Mouse (Mus musculus) A20 (cell line): ENCODE measurements around the gene Olfr1293-ps.

Experiments
- DNase-seq: peaks from one replicate; pipeline ENCODE4 v3.0.0-alpha.2; 2011; ENCODE audit warnings: low read depth, low spot score

Gene Olfr1293-ps

DNA sequence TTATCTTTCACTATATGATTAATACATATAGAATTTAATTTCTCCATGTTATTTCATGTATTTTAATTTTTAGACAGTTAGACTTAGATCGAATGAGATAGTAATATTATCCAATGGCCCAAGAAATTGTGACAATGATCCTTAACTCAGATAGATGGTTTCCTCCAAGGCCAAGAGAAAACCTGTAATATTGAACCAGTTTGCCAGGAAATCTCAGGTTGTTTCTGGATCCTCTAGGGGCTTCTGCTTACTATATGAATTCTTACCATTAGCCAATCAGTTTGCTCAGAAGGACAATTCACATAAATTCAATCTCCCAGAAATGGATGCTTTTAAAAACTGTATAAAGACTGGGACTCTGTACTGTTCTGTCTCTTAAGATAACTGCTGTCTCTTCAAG is at the start of gene Olfr1293-ps:
Olfr1293-ps (plus strand) TSS at position 301 of the 400 bp plus-strand sequence.
- no peak for DNase-seq

DNA sequence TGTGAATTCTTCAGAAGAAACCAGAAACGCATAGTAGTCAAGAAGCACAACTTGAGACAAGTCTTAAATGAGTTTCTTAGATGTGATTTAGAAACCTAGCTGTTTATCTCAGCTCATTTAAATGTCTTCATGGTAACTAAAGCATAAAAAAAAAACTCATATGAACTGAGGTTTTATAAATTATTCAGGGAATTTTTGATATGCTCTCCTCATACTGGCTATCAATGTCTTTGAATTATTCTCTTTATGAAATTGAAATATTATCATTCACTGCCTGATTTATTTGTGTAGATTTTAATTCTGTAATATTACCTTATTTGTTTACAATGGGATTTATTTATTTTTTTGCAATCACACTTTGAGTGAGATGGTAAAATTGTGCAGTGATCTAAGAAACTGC is 44.5 kb upstream of the Olfr1293-ps start, which contains the start of gene Olfr1289:
Olfr1289 (plus strand) TSS at position 301 of the 400 bp plus-strand sequence.
- DNase-seq, result no peak

DNA sequence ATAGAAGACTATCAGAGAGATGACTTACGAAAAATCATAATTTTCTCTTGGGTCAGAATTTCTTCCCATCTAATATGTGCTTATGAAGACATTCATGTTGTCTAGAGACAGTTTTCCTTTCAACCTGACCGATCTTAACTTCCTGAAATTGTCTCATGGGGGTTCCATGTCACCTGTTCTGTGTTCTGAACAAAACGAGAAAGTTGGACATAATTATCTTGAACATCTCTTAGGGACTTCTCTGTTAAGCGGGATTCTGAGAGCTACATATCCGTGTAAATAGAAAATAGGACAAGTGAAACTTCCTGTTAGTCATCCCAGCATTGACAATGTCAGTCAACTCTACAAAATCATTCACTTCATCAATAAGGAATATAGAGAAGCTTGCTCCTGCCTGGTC is 31.3 kb upstream of the Olfr1293-ps start, which contains the start of gene Olfr1290:
Olfr1290 (minus strand) TSS at position 101 of the 400 bp plus-strand sequence.
- no peak for DNase-seq

DNA sequence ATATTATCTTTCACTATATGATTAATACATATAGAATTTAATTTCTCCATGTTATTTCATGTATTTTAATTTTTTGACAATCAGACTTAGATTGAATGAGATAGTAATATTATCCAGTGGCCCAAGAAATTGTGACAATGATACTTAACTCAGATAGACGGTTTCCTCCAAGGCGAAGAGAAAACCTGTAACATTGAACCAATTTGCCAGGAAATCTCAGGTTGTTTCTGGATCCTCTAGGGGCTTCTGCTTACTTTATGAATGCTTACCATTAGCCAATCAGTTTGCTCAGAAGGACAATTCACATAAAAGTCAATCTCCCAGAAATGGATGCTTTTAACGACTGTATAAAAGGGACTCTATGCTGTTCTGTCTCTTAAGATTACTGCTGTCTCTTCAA is 28.1 kb upstream of the Olfr1293-ps start, which contains the start of gene Olfr1291-ps1:
Olfr1291-ps1 (plus strand) TSS at position 301 of the 400 bp plus-strand sequence.
- no peak for DNase-seq

DNA sequence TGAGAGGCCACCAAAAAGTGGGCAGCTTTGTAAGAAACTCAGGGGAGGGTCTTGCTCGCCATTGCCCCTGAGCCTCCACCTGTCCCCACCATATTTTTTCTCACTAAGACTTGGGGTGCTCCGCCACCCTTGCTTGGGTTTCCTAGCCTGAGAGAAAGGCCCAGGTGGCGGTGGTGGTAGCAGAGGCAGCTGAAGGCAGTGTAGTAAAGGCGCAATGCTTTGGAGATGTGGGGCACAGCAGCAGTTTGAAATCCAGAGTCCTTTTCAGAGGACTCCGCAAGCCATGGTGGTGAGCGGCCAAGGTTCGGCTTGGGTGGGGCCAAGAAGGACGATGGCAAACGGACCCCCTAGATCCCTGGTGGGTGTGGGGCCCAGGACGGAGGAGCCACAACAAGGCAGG is 7.6 kb upstream of the Olfr1293-ps start:
- DNase-seq, result no peak

DNA sequence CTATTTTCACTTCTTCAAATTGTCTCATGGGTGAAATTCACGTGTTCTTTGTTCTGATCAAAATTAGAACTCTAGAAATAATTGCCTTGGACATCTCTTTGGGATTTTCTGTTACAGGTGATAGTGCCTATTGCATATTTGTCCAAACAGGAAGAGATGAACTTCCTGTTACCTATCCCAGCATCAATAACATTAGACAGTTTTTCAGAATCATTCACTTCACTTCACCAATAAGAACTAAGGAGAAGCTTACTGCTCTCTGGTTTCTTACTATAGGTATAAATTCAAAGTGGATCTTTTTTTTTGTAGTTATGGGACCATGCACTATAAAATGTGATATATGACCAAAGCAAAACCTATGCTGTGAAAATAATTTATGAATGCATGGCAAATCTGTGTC is 15.2 kb downstream of the Olfr1293-ps start, which contains the start of gene Olfr1294:
Olfr1294 (minus strand) TSS at position 101 of the 400 bp plus-strand sequence.
- DNase-seq, result no peak

DNA sequence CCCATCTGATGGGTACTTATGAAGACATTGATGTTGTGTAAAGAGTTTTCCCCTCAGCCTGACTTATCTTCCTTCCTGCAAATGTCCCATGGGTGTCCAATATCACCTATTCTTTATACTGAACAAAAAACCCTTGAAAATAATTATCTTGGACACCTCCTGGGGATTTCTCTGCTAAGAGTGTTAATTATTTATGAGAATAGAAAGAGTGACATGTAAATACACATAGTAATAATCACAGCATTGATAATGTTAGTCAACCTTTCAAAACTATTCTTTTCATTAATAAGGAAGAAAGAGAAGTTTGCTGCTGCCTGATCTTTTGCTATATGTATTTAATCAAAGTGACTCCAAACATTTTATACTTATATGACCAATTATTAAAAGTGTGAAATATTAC is 44.6 kb downstream of the Olfr1293-ps start, which contains the start of gene Olfr1295:
Olfr1295 (minus strand) TSS at position 101 of the 400 bp plus-strand sequence.
- DNase-seq, result no peak
